Mouse (Mus musculus) olfactory bulb, adult 2 months (tissue): Measurements from ENCODE around the gene Daam1.

Source experiments
- CTCF ChIP-seq: fragments of 200-500 bp; IDR thresholded peaks from 2 replicates; pipeline ENCODE4 v1.5.1; 2012; ENCODE audit warnings: low read depth, mild to moderate bottlenecking, low read length, moderate library complexity; ENCODE audit not compliant: insufficient read depth
- POLR2A ChIP-seq: fragments of 200-500 bp; IDR thresholded peaks from 2 replicates; pipeline ENCODE4 v1.6.1; 2012; ENCODE audit warnings: mild to moderate bottlenecking, low read depth, low read length, moderate library complexity; ENCODE audit not compliant: insufficient read depth

DNA sequence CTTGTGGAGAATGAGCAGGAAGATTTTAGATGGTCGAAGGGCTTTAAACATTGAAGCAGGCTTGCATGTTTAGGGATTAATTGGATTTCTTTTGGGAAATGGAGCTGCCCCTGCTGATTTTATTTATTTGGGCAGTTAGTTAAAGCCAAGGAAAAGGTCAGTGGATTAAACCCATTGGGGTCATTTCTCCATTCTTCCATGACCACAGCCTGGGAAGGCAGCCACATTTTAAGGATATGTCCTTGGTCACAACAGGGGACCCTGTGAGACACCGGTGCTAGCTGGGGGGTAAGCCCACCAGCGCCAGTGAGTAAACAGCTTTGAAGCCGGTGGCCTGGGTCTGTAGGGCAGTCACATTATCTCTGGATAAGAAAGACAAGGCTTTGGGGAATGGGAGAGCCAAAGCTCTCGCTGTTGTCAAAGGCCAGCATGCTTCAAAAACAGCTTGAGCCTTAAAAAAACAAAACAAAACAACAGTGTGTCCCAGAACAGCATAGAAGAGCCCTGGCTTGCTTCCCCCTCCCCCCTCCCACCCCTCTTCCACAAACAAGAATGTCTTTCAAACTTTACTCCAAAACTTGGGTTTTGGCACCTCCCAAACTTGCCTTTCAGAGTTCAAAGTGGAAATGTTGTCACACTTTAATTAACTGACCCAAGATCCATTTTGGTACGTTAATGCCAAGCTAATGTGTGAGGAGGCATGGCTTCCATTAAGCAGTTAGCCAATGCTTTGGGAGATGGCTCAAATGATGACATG lies 9.7 kb downstream of the Daam1 start:
- TF ChIP-seq CTCF (no peak), POLR2A (no peak)
